Mouse (Mus musculus): ENCODE results near the gene Mboat1. TPM values are rescaled to one million over a fixed set of nuclear protein-coding genes. Genes with fewer than 3 reads are reported as not detected.

Gene Mboat1
- polyA plus RNA-seq (2015; fragmentation: Nextera tagmentation; extraction: Ambion mirVana) = 2.2 and 2.9 TPM in 2 replicates

DNA sequence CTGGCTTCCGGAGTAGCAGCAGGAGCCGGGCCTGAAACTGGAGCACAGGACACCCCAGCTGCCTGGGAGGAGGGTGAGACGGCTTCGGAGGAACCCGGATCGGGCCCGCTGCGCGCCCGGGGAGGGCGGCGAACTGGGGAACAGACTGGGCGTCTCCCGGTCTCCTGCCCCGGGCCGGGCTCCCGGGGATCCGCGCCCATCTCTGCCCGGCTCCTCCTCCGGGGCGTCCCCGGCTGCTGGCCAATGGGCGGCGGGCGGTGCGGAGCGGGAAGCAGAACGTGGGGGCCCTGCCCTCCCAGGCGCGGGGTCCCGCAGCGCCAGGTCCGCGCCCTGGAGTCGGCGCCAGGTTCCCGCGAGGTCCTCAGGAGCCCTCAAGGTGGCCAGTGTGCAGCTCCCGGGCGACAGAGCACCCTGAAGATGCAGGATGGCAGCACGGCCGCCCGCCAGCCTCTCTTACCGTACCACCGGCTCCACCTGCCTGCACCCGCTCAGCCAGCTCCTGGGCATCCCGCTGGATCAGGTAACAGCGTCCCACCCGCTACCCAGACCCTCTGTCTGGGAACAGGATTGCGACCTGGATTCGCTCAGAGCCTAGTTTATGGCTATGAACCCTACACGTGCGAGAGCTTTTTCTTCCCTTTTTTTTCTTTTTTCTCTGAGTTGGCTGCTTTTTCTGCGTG is at the start of gene Mboat1:
Mboat1 (plus strand) TSS at position 247 of the 680 bp plus-strand sequence.
- Histone ChIP-seq H3K4me1 (peaks cover 6% of the 10 kb centered on the region; the same call in 1 of the 2 replicates), H3K27ac (replicated peaks) (no peak within 1 kb of the TSS), H3K9ac (replicated peaks) (peak within 1 kb of the TSS; percentile 76), H3K9me3 (no peaks in the 10 kb centered on the region), H3K4me2 (replicated peaks) (peak within 1 kb of the TSS; percentile 98), H3K36me3 (no peaks in the 10 kb centered on the region), H3K4me3 (peak within 1 kb of the TSS; percentile 84), H3K27me3 (no peaks in the 10 kb centered on the region; the same call in 1 of the 2 replicates)
- WGBS = under 1% methylated on average over 50 of the region's 55 CpGs
- peak; percentile 96 for ATAC-seq (replicated peaks)

DNA sequence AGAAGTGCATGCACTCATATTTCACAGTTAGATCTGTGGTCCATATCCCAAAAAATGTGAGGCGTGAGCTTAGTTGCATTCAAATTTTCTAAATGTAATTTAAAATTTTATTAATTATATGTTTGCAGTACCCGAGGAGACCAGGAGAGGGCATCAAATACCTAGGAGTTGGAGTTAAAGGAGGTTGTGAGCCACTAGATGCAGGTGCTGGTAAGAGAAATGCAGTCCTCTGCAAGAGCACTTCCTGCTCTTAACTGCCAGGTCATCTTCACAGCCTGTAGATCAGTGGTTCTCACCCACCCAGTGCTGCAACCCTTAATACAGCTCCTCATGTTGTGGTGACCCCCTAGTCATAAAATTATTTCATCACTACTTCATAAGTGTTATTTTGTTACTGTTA is 43.2 kb upstream of the Mboat1 start:
- H3K9me3 ChIP-seq = no peaks in the 10 kb centered on the region
- WGBS = 44% methylated on average over 2 of the region's 2 CpGs

DNA sequence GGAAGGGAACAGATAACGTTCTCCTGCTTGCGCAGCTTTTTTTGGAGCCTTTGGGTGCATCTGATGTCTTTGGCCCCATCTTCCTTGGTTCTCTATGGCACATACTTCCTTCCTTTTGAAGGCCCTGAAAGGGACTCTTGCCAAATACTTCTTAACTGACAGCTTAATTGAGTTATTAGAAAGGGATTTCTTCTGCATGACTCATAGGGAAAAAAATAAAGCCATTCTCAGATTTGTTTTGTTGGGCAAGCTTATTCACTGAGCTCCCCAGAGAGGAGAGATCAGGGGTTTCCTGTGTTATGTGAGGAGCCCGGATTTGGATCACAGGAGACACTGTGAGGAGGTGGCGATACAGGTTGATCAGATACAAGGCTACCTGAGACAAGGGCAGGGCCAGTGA is 40.4 kb upstream of the Mboat1 start:
- no peaks in the 10 kb centered on the region for H3K36me3 ChIP-seq
- 62% methylated on average over 4 of the region's 4 CpGs for WGBS
- H3K9ac ChIP-seq (replicated peaks) = no peak overlapping the region
- no peak overlapping the region for H3K27ac ChIP-seq (replicated peaks)
- ATAC-seq (replicated peaks) = no peak
- no peak overlapping the region for H3K4me3 ChIP-seq
- H3K4me1 ChIP-seq = no peaks in the 10 kb centered on the region
- H3K27me3 ChIP-seq = no peaks in the 10 kb centered on the region
- no peak overlapping the region for H3K4me2 ChIP-seq (replicated peaks)
- no peaks in the 10 kb centered on the region for H3K9me3 ChIP-seq

More for the DNA sequence above, 43.2 kb upstream of the Mboat1 start:
- Histone ChIP-seq H3K4me2 (replicated peaks) (no peak overlapping the region), H3K27me3 (no peaks in the 10 kb centered on the region), H3K9ac (replicated peaks) (no peak overlapping the region), H3K4me3 (no peak overlapping the region), H3K36me3 (no peaks in the 10 kb centered on the region), H3K4me1 (no peaks in the 10 kb centered on the region), H3K27ac (replicated peaks) (no peak overlapping the region)
- no peak for ATAC-seq (replicated peaks)

DNA sequence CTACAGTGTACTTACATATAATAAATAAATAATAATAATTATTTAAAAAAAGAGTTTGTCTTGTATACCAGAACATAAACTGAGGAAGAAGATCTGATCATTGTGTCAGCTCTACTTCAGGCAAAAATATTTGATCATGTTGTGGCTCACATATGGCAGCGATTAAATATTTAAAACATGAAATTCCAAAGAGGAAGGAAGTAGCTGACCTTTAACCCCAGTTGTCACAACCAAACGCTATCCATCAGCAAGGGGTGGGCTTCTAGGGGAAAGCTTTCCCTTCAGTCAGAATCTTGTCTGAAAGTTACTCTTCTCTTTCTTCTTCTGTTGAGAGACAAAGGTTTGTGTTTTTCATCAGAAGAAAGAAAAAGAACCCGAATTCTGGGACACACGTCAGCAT is 39.8 kb upstream of the Mboat1 start:
- Histone ChIP-seq H3K9me3 (no peaks in the 10 kb centered on the region), H3K9ac (replicated peaks) (no peak overlapping the region), H3K4me3 (no peak overlapping the region), H3K4me2 (replicated peaks) (no peak overlapping the region), H3K27me3 (no peaks in the 10 kb centered on the region), H3K4me1 (no peaks in the 10 kb centered on the region), H3K27ac (replicated peaks) (no peak overlapping the region), H3K36me3 (no peaks in the 10 kb centered on the region)
- ATAC-seq (replicated peaks) = no peak
- 78% methylated on average over 4 of the region's 4 CpGs for WGBS

DNA sequence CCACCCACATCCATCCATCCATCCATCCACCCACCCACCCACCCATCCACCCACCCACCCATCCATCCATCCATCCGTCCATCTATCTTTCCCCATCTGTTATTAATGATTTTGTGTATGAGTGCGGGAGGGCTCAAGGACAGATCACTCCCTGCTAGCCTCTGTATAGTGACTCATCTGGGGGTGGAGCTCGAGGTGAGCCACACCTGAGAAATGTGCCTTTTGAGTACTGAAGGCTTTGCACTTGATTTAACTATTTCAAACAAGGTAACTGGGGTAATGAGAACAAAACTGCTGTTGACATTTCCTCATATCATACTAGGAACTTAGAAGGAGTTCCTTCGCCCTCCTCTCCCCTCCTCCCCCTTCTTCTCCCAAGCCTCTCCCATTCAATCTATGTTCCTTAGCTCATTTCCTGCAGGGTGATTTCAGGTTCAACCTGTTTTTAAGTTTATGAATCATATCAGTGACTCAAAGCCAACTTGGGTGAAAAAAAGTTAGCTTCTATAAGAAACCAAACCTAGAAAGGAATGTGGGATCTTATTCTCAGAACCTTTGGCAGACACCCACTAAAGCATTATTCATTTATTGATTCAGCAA is 27.2 kb upstream of the Mboat1 start:
- 86% methylated on average over 4 of the region's 4 CpGs for WGBS

DNA sequence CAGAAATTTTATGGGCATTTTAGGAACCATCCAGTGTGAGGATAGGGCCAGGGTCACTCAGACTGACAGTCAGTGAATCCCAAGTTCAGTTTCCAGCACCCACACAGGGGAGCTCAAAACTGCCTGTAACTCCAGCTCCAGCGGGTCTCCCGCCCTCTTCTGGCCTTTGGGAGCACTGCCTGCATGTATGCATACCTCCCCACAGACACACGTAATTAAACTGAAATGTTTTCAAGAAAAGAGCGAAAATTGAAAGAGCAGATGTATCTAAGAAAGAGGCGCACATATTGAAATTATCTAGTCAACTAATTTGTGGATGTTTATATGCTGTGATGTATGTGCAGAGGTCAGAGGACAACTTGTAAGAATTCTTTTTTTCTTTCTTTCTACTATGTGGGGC is 20.5 kb upstream of the Mboat1 start:
- H3K9me3 ChIP-seq = no peaks in the 10 kb centered on the region
- no peaks in the 10 kb centered on the region for H3K27me3 ChIP-seq
- no peak overlapping the region for H3K9ac ChIP-seq (replicated peaks)
- no peak overlapping the region for H3K4me3 ChIP-seq
- no peak overlapping the region for H3K4me2 ChIP-seq (replicated peaks)
- no peaks in the 10 kb centered on the region for H3K36me3 ChIP-seq
- 90% methylated on average over 5 of the region's 5 CpGs for WGBS
- no peak for ATAC-seq (replicated peaks)
- no peak overlapping the region for H3K27ac ChIP-seq (replicated peaks)
- no peaks in the 10 kb centered on the region for H3K4me1 ChIP-seq

More for the DNA sequence above, 27.2 kb upstream of the Mboat1 start:
- ATAC-seq (replicated peaks) = no peak
- Histone ChIP-seq H3K4me2 (replicated peaks) (no peak overlapping the region), H3K9me3 (no peaks in the 10 kb centered on the region), H3K4me3 (no peak overlapping the region), H3K27me3 (no peaks in the 10 kb centered on the region), H3K36me3 (no peaks in the 10 kb centered on the region), H3K4me1 (no peaks in the 10 kb centered on the region), H3K27ac (replicated peaks) (no peak overlapping the region), H3K9ac (replicated peaks) (no peak overlapping the region)

DNA sequence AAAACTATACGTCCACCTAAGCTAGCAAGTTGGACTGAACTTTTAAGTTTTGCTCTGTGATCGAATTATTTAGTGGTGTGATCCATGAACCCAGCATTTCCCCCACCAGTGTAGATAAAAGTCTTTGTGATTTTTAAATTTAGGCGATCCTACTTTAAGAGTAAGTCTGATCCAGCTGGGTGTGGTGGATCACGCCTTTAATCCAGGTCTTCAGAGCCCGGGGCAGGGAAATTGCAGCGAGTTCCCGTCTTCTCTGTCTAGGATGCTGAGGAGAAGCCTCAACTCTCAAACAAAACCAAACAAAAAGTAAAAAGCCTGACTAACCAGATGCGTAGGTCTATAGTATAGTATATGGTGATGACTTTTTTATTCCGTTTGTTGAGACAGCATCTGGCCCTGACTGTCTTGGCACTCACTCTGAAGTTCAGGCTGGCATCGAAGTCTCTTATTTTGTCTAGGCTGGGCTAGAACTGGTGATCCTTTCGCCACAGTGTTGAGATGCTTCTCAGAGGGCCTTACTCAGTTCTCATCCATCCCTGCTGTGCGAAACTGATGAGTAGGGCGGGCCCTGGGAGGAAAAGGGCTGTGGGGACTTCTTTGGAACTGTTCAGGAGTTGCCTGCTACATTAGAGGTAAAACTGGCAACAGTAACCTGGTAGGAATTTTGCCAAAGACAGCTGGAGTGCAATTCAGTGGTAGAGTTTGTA is 787 bp downstream of the Mboat1 start:
- H3K4me3 ChIP-seq = peak overlapping the region; percentile 84
- H3K4me2 ChIP-seq (replicated peaks) = peak overlapping the region; percentile 98
- WGBS = 30% methylated on average over 13 of the region's 13 CpGs
- H3K27ac ChIP-seq (replicated peaks) = no peak overlapping the region
- peaks cover 6% of the 10 kb centered on the region; the same call in 1 of the 2 replicates for H3K4me1 ChIP-seq
- ATAC-seq (replicated peaks) = no peak; the same call in 1 of the 2 replicates
- no peaks in the 10 kb centered on the region for H3K9me3 ChIP-seq
- no peaks in the 10 kb centered on the region; the same call in 1 of the 2 replicates for H3K27me3 ChIP-seq
- H3K9ac ChIP-seq (replicated peaks) = peak overlapping the region; percentile 76
- H3K36me3 ChIP-seq = no peaks in the 10 kb centered on the region

DNA sequence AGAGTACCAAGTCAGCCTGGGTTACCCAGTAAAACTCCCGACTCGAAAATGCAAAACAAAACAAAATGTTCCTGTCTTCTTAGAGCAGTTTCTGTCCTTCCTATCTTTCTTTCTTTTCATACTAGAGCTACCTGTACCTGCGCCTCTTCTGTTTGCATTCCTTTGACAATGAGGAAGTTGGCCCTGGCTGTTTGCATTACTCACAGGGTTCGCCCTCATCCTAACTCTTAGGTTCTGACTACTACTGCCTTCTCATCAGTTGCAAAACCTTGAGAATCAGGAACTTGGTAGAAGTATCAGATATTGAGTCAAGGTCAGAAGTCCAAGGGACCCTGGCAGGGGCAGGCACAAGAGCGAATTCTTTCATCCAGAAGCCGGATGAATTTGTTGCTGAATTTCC is 1.7 kb downstream of the Mboat1 start:
- H3K4me3 ChIP-seq = no peak overlapping the region
- no peak overlapping the region for H3K27ac ChIP-seq (replicated peaks)
- no peak overlapping the region for H3K4me2 ChIP-seq (replicated peaks)
- H3K27me3 ChIP-seq = no peaks in the 10 kb centered on the region; the same call in 1 of the 2 replicates
- no peak for ATAC-seq (replicated peaks)
- no peaks in the 10 kb centered on the region for H3K36me3 ChIP-seq
- no peak overlapping the region for H3K9ac ChIP-seq (replicated peaks)
- H3K9me3 ChIP-seq = no peaks in the 10 kb centered on the region
- 89% methylated on average over 6 of the region's 6 CpGs for WGBS
- H3K4me1 ChIP-seq = peaks cover 6% of the 10 kb centered on the region; the same call in 1 of the 2 replicates

DNA sequence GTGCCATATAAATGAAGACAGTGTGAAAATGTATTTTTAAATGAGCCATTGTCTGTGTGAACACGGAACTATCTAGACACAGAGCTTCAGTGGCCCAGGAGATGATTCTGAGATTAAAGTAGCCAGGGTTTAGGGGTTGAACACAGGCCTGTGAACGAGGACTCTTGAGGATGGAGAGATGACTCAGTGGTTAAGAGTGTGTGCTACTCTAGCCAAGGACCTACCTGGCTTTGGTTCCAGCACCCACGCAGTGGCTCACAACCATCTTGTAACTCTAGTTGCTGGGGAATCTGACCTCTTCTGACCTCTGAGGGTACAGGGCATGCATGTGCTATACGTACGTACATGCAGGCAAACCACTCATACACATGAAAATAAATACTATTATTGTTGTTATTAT is 3.9 kb downstream of the Mboat1 start:
- no peak overlapping the region for H3K9ac ChIP-seq (replicated peaks)
- peaks cover 6% of the 10 kb centered on the region; the same call in 1 of the 2 replicates for H3K4me1 ChIP-seq
- no peak overlapping the region for H3K4me3 ChIP-seq
- no peak for ATAC-seq (replicated peaks)
- 86% methylated on average over 5 of the region's 5 CpGs for WGBS
- no peaks in the 10 kb centered on the region for H3K9me3 ChIP-seq
- no peaks in the 10 kb centered on the region; the same call in 1 of the 2 replicates for H3K27me3 ChIP-seq
- no peaks in the 10 kb centered on the region for H3K36me3 ChIP-seq
- no peak overlapping the region for H3K27ac ChIP-seq (replicated peaks)
- H3K4me2 ChIP-seq (replicated peaks) = no peak overlapping the region

DNA sequence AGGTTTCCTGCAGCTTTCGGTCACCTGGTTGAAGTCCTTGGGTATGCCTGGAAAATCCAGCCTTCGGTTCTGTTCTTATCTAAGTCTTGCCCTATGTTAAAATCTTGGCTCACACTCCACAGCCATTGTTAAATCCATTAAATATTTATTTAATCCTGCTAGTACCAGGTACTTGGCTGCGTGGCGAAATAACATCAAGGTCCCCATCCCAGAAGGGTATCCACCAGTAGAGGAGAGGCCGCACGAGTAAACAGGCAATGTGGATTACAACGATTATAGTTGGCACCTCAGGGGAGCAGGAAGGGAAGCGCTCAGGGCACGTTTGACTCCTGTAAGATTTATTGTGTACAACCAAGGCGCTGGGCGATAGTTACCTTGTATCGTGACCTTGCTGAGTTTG is 4.4 kb downstream of the Mboat1 start:
- Histone ChIP-seq H3K4me1 (peaks cover 6% of the 10 kb centered on the region; the same call in 1 of the 2 replicates), H3K36me3 (no peaks in the 10 kb centered on the region), H3K4me3 (no peak overlapping the region), H3K9me3 (no peaks in the 10 kb centered on the region), H3K27ac (replicated peaks) (no peak overlapping the region), H3K27me3 (no peaks in the 10 kb centered on the region), H3K9ac (replicated peaks) (no peak overlapping the region), H3K4me2 (replicated peaks) (no peak overlapping the region)
- ATAC-seq (replicated peaks) = no peak
- WGBS = 93% methylated on average over 12 of the region's 12 CpGs

DNA sequence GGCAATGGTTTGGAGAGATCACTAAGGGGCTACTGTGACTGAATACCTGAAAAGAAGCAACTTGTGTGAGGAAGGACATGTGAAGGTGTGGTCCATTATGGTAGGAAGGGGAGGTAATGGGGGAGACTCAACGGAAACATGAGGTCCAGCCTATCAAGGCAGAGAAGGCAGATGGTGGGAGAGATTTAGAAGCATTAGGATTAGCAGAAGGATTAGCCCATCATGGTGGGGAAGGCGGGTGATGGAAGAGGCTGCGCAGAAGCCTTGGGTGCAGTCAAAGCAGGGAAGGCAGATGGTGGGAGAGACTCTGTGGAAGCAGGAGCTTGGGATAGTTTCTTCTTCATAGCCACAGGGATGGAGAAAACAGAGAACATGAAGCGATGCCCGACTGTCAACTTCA is 5.7 kb downstream of the Mboat1 start:
- Histone ChIP-seq H3K4me3 (no peak overlapping the region), H3K9me3 (no peaks in the 10 kb centered on the region), H3K9ac (replicated peaks) (no peak overlapping the region), H3K4me1 (peaks cover under 1% of the 10 kb centered on the region; the same call in 1 of the 2 replicates), H3K27ac (replicated peaks) (no peak overlapping the region), H3K36me3 (no peaks in the 10 kb centered on the region), H3K27me3 (no peaks in the 10 kb centered on the region), H3K4me2 (replicated peaks) (no peak overlapping the region)
- no peak for ATAC-seq (replicated peaks)
- 91% methylated on average over 5 of the region's 5 CpGs for WGBS

DNA sequence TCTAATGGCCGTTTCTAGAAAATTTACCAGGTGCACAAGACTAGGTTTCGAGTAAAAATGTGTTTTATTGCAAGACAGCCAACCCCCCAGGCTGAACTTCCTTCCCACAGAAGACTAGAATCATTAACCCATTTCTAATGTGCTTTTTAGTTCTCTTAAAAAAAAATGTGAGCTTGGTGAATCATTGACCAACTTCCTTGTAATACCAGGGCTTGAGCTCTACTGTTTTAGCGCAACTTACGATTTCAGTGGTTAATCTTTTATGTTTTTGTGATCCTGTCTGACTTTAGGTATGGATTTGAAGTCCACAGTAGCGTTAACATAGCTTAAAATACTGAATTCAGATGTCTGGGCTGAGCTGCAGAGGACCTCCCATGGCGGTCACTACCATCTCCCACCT is 10.2 kb downstream of the Mboat1 start:
- no peak overlapping the region for H3K9ac ChIP-seq (replicated peaks)
- H3K27ac ChIP-seq (replicated peaks) = no peak overlapping the region
- no peaks in the 10 kb centered on the region for H3K36me3 ChIP-seq
- WGBS = 92% methylated on average over 6 of the region's 6 CpGs
- H3K27me3 ChIP-seq = no peaks in the 10 kb centered on the region
- H3K4me2 ChIP-seq (replicated peaks) = no peak overlapping the region
- H3K4me1 ChIP-seq = no peaks in the 10 kb centered on the region
- no peaks in the 10 kb centered on the region for H3K9me3 ChIP-seq
- H3K4me3 ChIP-seq = no peak overlapping the region
- no peak for ATAC-seq (replicated peaks)

All from forebrain, embryonic 15.5 days (tissue).